Mouse (Mus musculus): ENCODE data around the gene Arfgap3.

DNA sequence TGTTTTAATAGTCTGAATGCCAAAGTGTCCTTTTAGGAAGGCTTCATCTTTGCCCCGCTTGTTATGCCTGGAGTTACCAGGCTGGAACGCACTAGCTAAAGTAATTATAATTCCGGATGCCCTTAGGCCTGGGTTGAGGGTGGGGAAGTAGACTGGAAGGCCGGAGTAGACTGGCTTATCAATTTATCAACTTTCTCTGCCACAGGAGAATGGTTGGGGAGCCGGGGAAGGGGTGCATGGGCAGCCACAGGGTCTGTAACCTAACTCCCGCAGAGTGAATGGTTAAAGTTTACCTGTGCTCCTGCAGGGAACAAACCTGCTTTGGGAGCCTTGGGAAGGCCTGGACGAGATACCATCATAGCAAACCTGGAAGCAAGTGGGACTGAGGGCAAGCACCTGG is 94.1 kb downstream of the Arfgap3 start:
- TF ChIP-seq CTCF (conservative IDR thresholded peaks at IDR 0.05; ENCODE audit: low read length) (no peak), NANOG (IDR thresholded peaks at IDR 0.05; ENCODE audit: borderline replicate concordance, low read length) (no peak), POU5F1 (IDR thresholded peaks at IDR 0.05; ENCODE audit: borderline replicate concordance, low read length) (no peak)

Measured in E14TG2a.4 (cell line).